Mouse (Mus musculus): ENCODE data around the gene Map3k4. TPM values are rescaled to one million over a fixed set of nuclear protein-coding genes. Genes with fewer than 3 reads are reported as not detected.

Gene Map3k4
- polyA plus RNA-seq, 1 experiment, result 25.4 TPM

DNA sequence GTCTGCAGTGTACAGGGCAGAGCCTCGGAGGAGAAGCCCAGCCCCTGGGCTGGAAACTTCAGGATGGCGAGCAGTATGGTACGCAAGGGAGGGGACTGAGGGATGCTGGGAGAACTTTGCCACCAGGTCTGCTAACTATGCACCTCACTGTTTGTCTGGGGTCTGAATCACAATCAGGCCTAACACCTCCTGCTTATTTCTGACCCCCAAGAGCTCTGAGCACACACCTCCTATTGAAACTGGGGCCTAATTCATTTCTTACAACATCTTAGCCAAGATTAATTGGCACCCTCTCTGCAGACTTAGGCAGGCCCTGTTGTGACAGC lies 113.9 kb downstream of the Map3k4 start:
- Histone ChIP-seq H3K27ac (ENCODE audit: insufficient read depth, low read length) (no peak overlapping the region), H3K4me3 (ENCODE audit: insufficient read depth, low read length) (no peak overlapping the region), H3K4me1 (ENCODE audit: control insufficient read depth, insufficient read depth, low read length) (peaks cover 8% of the 10 kb centered on the region)
- TF ChIP-seq POLR2A (IDR thresholded peaks at IDR 0.05; ENCODE audit: extremely low read depth, insufficient read depth, low read length), result no peak
- TF ChIP-seq CTCF (IDR thresholded peaks at IDR 0.05; ENCODE audit: extremely low read depth, insufficient read depth, low read length), result no peak

GRCm38 (mm10) chr17:12204246-12204645 lies 114.3 kb downstream of the Map3k4 start:
- no peak for TF ChIP-seq CTCF (IDR thresholded peaks at IDR 0.05; ENCODE audit: extremely low read depth, insufficient read depth, low read length)
- Histone ChIP-seq H3K27ac (ENCODE audit: insufficient read depth, low read length) (no peak overlapping the region), H3K4me3 (ENCODE audit: insufficient read depth, low read length) (no peak overlapping the region), H3K4me1 (ENCODE audit: control insufficient read depth, insufficient read depth, low read length) (peaks cover 8% of the 10 kb centered on the region)

GRCm38 (mm10) chr17:12203414-12203897 lies 115.1 kb downstream of the Map3k4 start:
- Histone ChIP-seq H3K4me3 (ENCODE audit: insufficient read depth, low read length) (no peak overlapping the region), H3K4me1 (ENCODE audit: control insufficient read depth, insufficient read depth, low read length) (peaks cover 8% of the 10 kb centered on the region), H3K27ac (ENCODE audit: insufficient read depth, low read length) (no peak overlapping the region)
- TF ChIP-seq POLR2A (IDR thresholded peaks at IDR 0.05; ENCODE audit: extremely low read depth, insufficient read depth, low read length), result no peak
- no peak for TF ChIP-seq CTCF (IDR thresholded peaks at IDR 0.05; ENCODE audit: extremely low read depth, insufficient read depth, low read length)

DNA sequence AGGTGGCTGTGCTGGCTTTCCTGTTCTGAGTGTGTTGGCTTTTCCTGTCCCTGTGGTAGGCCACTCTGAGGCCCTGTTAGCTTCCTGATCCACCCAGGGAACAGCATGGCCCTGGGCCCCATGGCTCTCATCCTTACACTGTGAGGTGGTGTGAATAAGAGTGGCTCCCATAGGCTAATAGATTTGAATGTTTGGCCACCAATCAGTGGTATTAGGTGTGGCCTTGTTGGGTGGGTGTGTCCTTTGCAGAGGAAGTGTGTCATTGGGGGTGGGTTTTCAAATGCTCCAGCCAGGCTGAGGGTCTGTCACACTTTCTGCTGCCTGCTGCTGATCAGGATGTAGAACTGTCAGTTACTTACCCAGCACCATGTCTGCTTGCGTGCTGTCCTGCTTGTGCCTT lies 117.5 kb downstream of the Map3k4 start:
- no peak overlapping the region for H3K4me3 ChIP-seq (ENCODE audit: insufficient read depth, low read length)
- no peak overlapping the region for H3K27ac ChIP-seq (ENCODE audit: insufficient read depth, low read length)
- peaks cover 5% of the 10 kb centered on the region for H3K4me1 ChIP-seq (ENCODE audit: control insufficient read depth, insufficient read depth, low read length)
- TF ChIP-seq POLR2A (IDR thresholded peaks at IDR 0.05; ENCODE audit: extremely low read depth, insufficient read depth, low read length) (no peak), CTCF (IDR thresholded peaks at IDR 0.05; ENCODE audit: extremely low read depth, insufficient read depth, low read length) (no peak)

DNA sequence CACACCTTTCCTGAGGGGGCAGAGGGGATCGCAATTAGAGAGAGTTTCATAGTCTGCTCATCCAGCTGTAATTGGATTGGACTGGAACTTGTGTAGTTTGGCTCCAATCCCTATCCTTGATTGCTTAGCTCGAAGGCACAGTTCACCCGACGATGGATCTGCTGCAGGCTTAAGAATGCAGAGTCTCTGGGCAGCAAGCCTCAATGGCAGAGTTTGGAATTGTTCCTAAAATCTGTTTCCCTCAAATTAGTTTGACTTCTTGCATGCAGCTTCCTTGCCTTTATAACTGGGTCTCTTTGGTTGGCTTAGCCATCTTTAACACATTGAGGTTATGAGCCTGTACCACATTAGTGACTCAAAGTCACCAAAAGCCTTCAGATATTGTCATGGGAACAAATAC lies 118.7 kb downstream of the Map3k4 start:
- no peak overlapping the region for H3K27ac ChIP-seq (ENCODE audit: insufficient read depth, low read length)
- TF ChIP-seq CTCF (IDR thresholded peaks at IDR 0.05; ENCODE audit: extremely low read depth, insufficient read depth, low read length), result no peak
- TF ChIP-seq POLR2A (IDR thresholded peaks at IDR 0.05; ENCODE audit: extremely low read depth, insufficient read depth, low read length), result no peak
- H3K4me1 ChIP-seq (ENCODE audit: control insufficient read depth, insufficient read depth, low read length), result peaks cover 2% of the 10 kb centered on the region; the same call in 1 of the 2 replicates
- H3K4me3 ChIP-seq (ENCODE audit: insufficient read depth, low read length), result no peak overlapping the region

GRCm38 (mm10) chr17:12195604-12196003 lies 123.0 kb downstream of the Map3k4 start:
- H3K4me3 ChIP-seq (ENCODE audit: insufficient read depth, low read length), result no peak overlapping the region
- TF ChIP-seq CTCF (IDR thresholded peaks at IDR 0.05; ENCODE audit: extremely low read depth, insufficient read depth, low read length) (no peak), POLR2A (IDR thresholded peaks at IDR 0.05; ENCODE audit: extremely low read depth, insufficient read depth, low read length) (no peak)
- no peaks in the 10 kb centered on the region for H3K4me1 ChIP-seq (ENCODE audit: control insufficient read depth, insufficient read depth, low read length)
- no peak overlapping the region for H3K27ac ChIP-seq (ENCODE audit: insufficient read depth, low read length)

GRCm38 (mm10) chr17:12195137-12195536 lies 123.5 kb downstream of the Map3k4 start:
- TF ChIP-seq POLR2A (IDR thresholded peaks at IDR 0.05; ENCODE audit: extremely low read depth, insufficient read depth, low read length), result no peak
- no peak for TF ChIP-seq CTCF (IDR thresholded peaks at IDR 0.05; ENCODE audit: extremely low read depth, insufficient read depth, low read length)
- Histone ChIP-seq H3K4me3 (ENCODE audit: insufficient read depth, low read length) (no peak overlapping the region), H3K4me1 (ENCODE audit: control insufficient read depth, insufficient read depth, low read length) (no peaks in the 10 kb centered on the region), H3K27ac (ENCODE audit: insufficient read depth, low read length) (no peak overlapping the region)

DNA sequence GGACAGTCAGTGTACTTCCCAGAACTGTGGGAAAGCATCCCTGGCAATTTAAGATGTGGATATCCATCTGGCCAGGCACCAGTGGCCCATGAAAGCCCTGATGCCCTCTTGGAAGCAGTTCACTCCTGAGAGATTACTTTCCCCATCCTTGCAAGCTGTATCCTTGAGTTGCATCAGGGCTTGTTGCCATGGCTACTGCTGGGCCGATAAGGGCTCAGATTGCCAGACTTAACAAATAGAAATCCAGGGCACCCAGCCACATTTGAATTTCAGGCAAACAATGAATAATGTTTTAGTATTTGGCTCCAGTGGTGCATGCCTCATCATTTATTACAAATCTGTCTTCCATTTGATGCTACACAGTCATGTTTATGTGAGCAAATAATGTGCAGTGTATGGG lies 130.8 kb downstream of the Map3k4 start:
- no peak for TF ChIP-seq POLR2A (IDR thresholded peaks at IDR 0.05; ENCODE audit: extremely low read depth, insufficient read depth, low read length)
- TF ChIP-seq CTCF (IDR thresholded peaks at IDR 0.05; ENCODE audit: extremely low read depth, insufficient read depth, low read length), result no peak
- Histone ChIP-seq H3K4me3 (ENCODE audit: insufficient read depth, low read length) (no peak overlapping the region), H3K27ac (ENCODE audit: insufficient read depth, low read length) (no peak overlapping the region), H3K4me1 (ENCODE audit: control insufficient read depth, insufficient read depth, low read length) (peaks cover 5% of the 10 kb centered on the region; the same call in 1 of the 2 replicates)

DNA sequence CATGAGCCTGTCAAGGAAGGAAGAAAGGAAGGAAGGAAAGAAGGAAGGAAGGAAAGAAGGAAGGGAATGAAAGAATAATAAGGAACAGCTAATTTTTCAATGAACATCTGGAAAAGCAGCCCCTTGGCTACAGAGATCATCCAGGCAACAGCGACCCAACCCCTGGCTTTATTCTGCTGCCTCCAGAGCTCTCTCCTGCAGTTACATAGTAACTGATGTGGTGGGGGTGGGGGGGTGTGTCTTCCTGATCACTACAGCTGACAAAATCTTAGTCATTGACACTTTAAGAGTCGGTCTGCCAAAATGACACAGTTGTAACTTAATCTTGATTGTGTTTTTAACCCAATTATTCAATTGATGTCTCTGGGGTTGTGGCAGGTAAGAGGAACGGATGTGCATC lies 132.3 kb downstream of the Map3k4 start:
- Histone ChIP-seq H3K4me1 (ENCODE audit: control insufficient read depth, insufficient read depth, low read length) (peaks cover 5% of the 10 kb centered on the region; the same call in 1 of the 2 replicates), H3K4me3 (ENCODE audit: insufficient read depth, low read length) (no peak overlapping the region), H3K27ac (ENCODE audit: insufficient read depth, low read length) (no peak overlapping the region)
- no peak for TF ChIP-seq CTCF (IDR thresholded peaks at IDR 0.05; ENCODE audit: extremely low read depth, insufficient read depth, low read length)
- no peak for TF ChIP-seq POLR2A (IDR thresholded peaks at IDR 0.05; ENCODE audit: extremely low read depth, insufficient read depth, low read length)

DNA sequence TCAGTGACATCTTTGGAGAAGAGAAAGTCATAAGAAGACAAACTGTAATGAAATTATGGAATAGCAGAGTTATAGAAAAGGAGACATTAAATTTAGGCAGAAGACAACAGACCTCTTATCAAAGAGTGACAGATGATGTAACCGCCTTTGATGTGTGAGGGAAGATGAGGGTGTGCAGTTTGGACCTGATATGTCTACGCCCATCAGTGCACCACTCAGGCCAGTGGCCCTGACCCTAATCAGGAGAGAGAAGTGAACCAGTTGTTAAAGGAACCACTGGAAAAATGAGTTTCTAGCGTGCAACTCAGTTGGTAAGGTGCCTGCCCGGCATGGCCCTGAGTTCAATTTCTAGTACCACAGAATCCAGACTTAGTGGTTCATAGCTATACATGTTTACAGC lies 132.7 kb downstream of the Map3k4 start:
- no peak overlapping the region for H3K27ac ChIP-seq (ENCODE audit: insufficient read depth, low read length)
- H3K4me1 ChIP-seq (ENCODE audit: control insufficient read depth, insufficient read depth, low read length), result peaks cover 5% of the 10 kb centered on the region; the same call in 1 of the 2 replicates
- TF ChIP-seq POLR2A (IDR thresholded peaks at IDR 0.05; ENCODE audit: extremely low read depth, insufficient read depth, low read length) (no peak), CTCF (IDR thresholded peaks at IDR 0.05; ENCODE audit: extremely low read depth, insufficient read depth, low read length) (no peak)
- H3K4me3 ChIP-seq (ENCODE audit: insufficient read depth, low read length), result no peak overlapping the region
